Mouse (Mus musculus): ENCODE data around the gene Slc25a51. TPM values are rescaled to one million over a fixed set of nuclear protein-coding genes. Genes with fewer than 3 reads are reported as not detected.

The Slc25a51 gene
- polyA plus RNA-seq, 1 experiment from 2014 or later: 62.2 TPM

Small RNA genes lying within 50 kb of the gene (microRNA-seq; reads per million reads assigned to microRNA genes)
- gene Gm25692: not detected

Other genes starting within 250 kb of the Slc25a51 start
- 2.0 and 2.6 TPM in 2 replicates for gene Frmpd1, start 223.9 kb downstream of the Slc25a51 start, polyA plus RNA-seq (2015; fragmentation: Nextera tagmentation; extraction: Ambion mirVana)
- 17.8 and 19.9 TPM in 2 replicates for gene Trmt10b, start 111.6 kb downstream of the Slc25a51 start, polyA plus RNA-seq (2015; fragmentation: Nextera tagmentation; extraction: Ambion mirVana)
- 12.4 and 12.5 TPM in 2 replicates for gene Dcaf10, start 66.7 kb downstream of the Slc25a51 start, polyA plus RNA-seq (2015; fragmentation: Nextera tagmentation; extraction: Ambion mirVana)
- gene Exosc3, start 66.0 kb downstream of the Slc25a51 start, polyA plus RNA-seq (2015; fragmentation: Nextera tagmentation; extraction: Ambion mirVana): 79.7 and 83.0 TPM in 2 replicates
- 3.8 and 4.2 TPM in 2 replicates for gene Shb, start 123.7 kb upstream of the Slc25a51 start, polyA plus RNA-seq (2015; fragmentation: Nextera tagmentation; extraction: Ambion mirVana)

Data from embryonic facial prominence, embryonic 13.5 days (tissue).